Mouse (Mus musculus): ENCODE data around the gene Ctsl.

Gene Ctsl

DNA sequence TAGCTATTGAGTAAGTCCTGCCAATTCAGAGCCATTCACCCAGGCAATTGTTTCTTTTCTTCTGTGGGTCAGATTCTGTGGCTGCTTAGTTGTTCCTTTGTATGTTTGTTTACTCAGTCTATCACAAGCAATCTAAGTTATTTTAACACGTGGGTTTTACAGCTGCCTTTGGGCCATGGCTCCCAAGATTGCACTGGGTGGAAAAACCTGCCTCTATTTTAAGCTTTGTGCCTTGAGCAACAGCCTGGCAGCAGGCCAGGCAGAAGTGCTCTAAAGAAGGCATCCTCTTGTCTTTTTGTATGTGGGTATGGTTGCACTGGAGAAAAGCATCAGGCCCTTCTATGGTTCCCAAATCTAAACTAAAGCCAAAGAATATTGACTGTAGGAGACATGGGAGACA is 3.0 kb upstream of the Ctsl start:
- DNase-seq (ENCODE audit: low spot score) = no peak

- DNase-seq (ENCODE audit: low spot score) = no peak
Observed at GRCm38 (mm10) chr13:64369805-64370172, 901 bp downstream of the Ctsl start.

- no peak for DNase-seq (ENCODE audit: low spot score)
Observed at GRCm38 (mm10) chr13:64368596-64368995, 2.1 kb downstream of the Ctsl start.

DNA sequence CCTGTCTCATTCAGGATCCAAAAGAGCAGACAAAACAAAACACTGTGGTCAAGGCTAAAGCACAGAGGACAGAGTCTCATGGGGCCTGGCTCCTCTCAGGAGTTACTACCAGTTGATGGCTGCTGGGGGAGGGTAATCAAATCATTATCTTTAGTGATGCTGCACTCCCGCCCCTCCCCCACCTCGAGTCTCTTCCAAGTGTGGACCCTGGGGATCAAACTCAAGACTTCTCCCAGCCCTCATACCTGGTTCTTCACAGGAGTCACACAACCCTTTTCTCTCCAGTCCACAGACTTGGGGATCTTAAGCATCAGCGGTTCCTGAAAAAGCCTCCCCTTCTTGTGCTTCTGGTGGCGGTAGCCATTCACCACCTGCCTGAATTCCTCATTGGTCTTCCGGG is 3.1 kb downstream of the Ctsl start:
- DNase-seq (ENCODE audit: low spot score) = no peak

DNA sequence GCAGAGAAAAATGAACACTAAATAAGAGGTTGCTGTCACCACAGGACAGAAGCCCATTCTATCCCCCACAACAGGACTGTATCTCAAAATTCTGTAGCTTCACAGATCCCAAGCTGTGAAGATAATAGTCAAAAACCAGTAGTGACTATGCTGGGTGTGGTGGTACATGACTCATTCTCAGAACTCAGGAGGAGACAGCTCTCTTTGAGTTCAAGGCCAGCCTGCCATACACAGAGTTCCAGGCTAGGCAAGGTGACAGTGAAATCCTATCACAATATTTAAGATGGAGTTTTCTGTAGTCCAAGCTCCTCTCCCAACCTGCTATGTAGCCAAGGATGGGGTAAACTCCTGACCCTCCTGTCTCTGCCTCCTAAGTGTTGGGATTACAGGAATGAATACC is 5.4 kb downstream of the Ctsl start:
- no peak for DNase-seq (ENCODE audit: low spot score)

GRCm38 (mm10) chr13:64364258-64364657 is 6.4 kb downstream of the Ctsl start:
- peak; percentile 15 for DNase-seq (ENCODE audit: low spot score)

DNA sequence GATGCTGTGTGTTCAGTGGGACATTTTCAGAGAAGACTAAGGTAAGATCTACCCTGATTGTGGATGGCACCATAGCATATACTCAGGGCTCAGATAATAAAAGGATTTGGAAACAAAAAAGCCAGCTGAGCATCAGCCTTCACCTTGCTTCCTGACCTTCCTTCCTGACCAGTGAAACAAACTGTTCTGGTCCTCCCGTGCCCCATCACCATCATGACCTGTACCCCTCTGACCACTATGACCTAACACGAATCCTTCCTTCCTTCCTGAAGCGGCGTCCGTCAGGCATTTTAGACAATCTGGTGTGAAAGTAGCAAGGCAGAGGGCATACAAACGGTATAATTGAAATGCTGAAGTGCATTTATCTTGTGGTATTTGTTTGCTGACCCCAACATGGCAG is 8.6 kb downstream of the Ctsl start:
- no peak for DNase-seq (ENCODE audit: low spot score)

DNA sequence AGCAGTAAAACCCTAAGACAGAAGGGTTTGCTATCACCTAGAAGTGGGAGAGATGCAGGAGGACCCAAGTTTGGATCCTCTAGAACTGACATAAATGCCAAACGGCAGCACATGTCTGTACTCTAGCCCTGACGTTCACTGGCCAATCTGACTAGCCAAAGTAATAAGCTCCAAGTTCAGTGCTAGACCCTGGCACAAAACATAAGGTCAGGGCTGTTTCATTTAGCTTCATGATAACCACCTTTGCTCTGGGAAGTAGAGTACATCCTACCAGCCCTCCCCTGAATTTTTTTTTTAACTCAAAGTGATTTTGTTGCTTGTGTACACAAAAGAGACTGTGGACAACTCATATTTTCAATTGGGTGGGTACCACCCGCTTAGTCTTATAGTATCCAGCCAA is 9.7 kb downstream of the Ctsl start:
- no peak for DNase-seq (ENCODE audit: low spot score)

DNA sequence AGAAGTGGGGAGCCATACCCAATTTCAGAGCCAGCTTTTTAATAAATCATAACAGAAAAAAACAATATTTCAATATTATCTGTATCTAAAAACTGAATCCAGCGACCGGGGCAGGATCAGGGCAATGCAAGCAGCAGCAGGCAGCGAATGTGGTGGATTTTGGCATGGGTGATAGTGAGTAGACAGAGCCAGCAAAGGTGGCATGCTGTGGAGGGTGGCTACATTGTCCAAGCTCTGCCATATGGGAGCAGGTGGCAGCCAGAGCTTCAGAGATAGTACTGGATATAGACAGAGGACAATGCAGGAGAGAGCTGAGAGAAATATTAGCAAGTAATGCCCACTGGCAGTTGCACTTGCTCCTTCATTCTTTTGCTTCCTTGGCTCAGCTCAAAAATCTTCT is 11.0 kb downstream of the Ctsl start:
- DNase-seq (ENCODE audit: low spot score) = no peak

DNA sequence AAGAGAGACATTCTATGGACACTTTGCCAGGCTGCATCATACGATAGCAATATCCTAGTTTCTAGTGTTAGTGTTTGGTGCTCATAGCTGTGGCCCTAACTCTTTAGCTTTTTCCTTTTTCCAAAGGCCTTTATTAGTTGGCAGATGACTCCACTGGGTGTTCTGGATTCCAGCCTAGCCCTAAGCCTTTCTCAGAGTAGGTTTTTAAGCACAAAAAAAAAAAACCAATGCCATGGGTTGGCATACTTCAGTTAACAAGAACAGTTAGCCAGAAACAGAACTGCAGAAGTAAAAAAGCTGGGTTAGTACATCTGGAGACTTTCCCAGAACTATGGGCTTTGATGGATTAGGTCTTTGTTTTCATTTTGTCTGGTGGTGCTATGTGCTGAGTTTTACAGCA is 12.2 kb downstream of the Ctsl start:
- DNase-seq (ENCODE audit: low spot score) = no peak

DNA sequence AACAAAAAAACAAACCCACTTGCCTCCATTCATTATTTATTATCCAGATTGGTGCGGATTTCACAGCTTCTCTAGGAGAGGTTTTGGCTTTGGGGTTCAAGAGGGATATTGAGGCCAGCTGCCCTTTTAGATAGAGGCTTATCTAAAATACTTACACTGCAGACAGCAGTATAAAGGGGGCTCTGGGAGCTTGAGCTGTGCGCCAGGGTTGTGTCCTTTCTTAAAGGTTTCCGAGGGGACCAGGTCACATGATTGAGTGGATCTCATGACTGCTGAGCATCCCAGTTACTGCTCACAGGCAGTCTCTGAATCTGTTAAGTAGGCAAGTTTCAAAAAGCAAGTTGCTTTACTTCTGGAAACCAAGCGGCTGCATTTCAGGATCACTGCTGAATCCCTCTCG is 13.3 kb downstream of the Ctsl start:
- no peak for DNase-seq (ENCODE audit: low spot score)

DNA sequence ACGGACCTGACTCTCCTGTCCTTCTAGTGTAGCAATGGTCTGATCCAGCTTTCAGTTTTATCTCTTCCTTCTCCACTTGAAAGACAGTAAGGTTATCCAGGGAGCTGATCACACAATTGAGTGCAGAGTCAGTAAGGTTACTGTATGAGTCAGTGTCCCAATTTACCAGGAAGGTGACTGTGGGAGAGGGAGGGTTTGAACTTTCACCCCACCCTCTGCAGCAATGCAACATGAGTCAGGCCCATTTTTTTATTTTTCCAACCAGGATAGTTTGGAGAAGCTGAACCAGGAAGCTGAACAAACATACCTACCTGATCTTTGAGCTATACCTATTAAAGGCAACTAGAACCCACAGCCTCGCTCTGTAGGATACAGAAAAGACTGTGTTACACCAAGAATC is 21.2 kb downstream of the Ctsl start:
- DNase-seq (ENCODE audit: low spot score) = no peak

DNA sequence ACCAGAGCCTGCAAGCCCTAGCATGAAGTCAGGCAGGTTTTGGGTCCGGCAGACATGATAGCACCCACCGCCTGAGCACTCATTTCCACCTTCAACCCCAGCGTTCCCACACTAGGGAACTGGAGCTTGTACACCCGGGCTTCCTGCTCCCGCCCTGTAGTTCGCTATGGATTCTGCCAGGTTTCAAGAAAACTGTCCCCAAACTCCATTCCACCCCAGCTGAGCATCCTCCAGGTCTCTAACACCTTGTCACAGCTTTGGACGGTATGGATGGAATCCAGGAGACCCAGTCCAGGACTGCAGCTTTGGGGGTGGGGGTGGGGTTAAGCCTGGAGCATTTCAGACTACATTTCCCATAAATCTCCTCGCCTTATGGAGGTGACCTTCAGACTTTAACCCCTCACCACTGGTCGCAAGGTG is 26.6 kb downstream of the Ctsl start:
- no peak for DNase-seq (ENCODE audit: low spot score)

DNA sequence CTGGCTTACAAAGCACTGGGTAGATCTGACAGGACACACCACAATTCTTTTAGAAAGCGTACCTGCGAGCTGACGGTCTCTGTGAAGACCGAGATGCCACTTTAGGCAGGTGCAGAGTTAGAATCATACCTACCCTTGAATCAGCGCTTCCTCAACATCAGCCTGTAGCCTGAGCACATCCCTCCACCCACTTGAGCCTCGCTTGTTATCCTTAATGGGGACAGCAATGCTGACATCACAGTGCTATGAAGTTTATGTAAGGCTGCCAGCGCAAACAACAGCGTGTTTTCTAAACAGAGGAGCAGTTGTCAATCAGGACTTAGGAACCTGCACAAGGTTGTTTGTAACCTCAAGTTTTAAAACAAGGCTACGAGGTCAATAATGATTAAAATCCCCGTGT is 27.1 kb downstream of the Ctsl start:
- no peak for DNase-seq (ENCODE audit: low spot score)

DNA sequence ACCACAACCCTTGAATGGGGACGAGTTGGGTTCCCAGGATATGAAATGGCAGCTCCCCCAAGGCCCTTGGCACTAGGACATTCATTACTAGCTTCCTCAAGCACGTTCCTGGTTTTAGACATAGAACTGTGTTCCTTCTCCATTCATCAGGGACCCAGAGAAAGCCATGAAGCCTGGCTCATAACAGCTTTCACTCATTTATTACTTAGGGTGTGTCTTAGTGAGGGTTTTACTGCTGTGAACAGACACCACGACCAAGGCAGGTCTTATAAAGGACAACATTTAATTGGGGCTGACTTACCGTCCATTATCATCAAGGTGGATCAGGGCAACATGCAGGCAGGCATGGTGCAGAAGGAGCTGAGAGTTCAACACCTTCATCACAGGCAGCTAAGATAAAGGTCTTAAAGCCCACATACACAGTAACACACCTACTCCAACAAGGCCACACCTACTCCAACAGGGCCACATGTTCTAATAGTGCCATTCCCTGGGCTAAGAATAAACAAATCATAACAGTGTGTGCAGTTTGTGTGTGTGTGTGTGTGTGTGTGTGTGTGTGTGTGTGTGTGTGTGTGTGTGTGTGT is 35.1 kb downstream of the Ctsl start:
- DNase-seq (ENCODE audit: low spot score) = no peak

- DNase-seq (ENCODE audit: low spot score) = no peak
Observed at GRCm38 (mm10) chr13:64333102-64333501, 37.6 kb downstream of the Ctsl start.

DNA sequence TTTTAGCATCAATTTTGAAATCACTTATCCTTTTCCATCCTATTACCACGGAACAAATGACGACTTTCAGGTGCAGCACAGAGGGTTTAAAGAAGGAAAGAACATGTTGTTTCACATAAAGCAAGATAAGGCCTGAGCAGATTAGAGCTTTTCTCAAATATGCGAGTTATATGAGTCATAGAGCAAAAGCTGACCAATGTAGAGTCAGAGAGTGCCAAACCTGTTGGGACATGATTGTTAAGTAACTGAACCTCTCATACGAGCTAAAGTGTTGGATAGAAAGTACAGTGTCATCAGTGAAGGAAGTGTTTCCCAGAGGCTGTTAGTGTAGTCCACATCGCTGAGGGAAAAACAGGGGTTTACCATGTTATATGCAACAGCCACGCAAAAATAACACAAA is 38.4 kb downstream of the Ctsl start:
- no peak for DNase-seq (ENCODE audit: low spot score)

- no peak for DNase-seq (ENCODE audit: low spot score)
Observed at GRCm38 (mm10) chr13:64322561-64323281, 48.0 kb downstream of the Ctsl start.

DNA sequence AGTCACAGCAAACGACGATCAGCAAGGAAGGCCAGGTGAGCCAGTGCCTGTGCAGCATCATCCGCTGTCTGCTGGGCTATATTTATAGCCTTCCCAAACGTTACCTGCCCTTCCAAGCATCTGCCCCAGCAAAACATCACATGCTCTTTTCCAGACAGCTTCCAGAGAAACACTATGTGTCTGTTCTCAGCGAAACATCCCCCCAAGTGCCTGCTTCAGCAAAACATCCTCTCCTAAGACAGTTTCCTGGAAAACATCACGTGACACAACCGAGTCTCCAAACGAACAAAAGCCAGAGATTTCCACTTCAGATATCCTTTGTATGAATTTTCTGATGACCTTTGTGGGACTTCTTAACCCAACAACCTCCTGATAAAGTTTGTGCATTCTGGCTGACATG is 50.4 kb downstream of the Ctsl start:
- DNase-seq (ENCODE audit: low spot score) = no peak

GRCm38 (mm10) chr13:64319782-64320181 is 50.9 kb downstream of the Ctsl start:
- no peak for DNase-seq (ENCODE audit: low spot score)

DNA sequence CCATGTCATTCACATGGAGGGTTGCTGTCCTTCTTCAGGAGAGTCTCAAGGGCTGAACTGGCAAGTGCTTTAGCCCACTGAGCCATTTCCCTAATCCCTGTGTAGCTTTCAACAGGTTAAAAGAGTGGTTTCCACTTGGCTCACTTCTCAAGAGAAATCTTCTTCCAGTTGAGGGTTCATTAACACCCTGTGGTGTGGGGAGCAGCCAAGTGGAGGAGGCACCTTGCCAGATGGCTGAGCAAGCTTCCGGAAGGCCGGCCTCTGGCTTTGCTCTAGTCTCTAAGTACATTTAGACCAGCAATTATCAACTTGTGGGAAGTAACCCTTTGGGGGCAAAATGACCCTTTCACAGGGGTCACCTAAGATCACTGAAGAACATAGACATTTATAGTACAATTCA is 52.3 kb downstream of the Ctsl start:
- DNase-seq (ENCODE audit: low spot score) = no peak

GRCm38 (mm10) chr13:64315483-64316050 is 55.1 kb downstream of the Ctsl start:
- DNase-seq (ENCODE audit: low spot score) = no peak

- DNase-seq (ENCODE audit: low spot score) = no peak
Observed at GRCm38 (mm10) chr13:64314041-64314440, 56.6 kb downstream of the Ctsl start.

DNA sequence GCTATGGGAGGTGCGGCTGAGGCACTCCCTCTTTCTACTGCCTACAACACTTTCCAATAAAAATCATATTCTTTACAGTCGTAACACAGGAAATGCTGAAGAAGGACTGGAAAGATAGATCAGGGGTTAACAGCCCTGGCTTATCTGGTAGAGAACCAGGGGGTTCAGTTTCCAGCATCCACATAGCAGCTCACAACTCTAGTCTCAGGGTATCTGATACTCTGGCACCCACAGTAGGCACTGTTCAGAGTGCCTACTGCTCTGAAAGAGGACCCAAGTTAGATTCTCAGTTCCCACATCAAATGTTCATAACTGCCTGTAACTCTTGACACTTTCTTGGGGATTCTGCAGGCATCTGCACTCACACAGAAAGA is 57.8 kb downstream of the Ctsl start:
- no peak for DNase-seq (ENCODE audit: low spot score)

Data from spleen, adult 12 weeks (tissue).